In genomic region chr14:71092626-71093326, GRCm38 (mm10) we compare ENCODE assay signal across 9 mouse cellular contexts.
DNase-seq lines count a peak whose midpoint lies in the region; ATAC-seq lines count a peak whose summit lies in the region.
"Had no signal": no experiment of that assay in that cellular context is flagged by ENCODE, and none has a peak within 500 bp of the region (broad histone marks: within the 10 kb centered on the region; RNA-seq: fewer than 3 reads in every experiment).

No protein-coding gene starts in this region.

- intact Hi-C loops in gastrocnemius, postnatal 36 days (cut with DNase I) = no loop called here

- no peaks in the 10 kb centered on the region for H3K36me3 ChIP-seq in limb, embryonic 10.5 days

- no peak overlapping the region for H3K4me3 ChIP-seq in limb, embryonic 10.5 days
- H3K4me3 ChIP-seq: layer of hippocampus, adult 2 months had no signal

- peaks cover 20% of the 10 kb centered on the region for H3K4me1 ChIP-seq in limb, embryonic 10.5 days

- no peak for ATAC-seq in granulocyte monocyte progenitor cell, adult 5-6 weeks (replicated peaks; ENCODE audit: poor library complexity, severe bottlenecking)

- 60% methylated on average over 8 of the region's 8 CpGs for WGBS in limb, embryonic 10.5 days

- H3K27me3 ChIP-seq in limb, embryonic 10.5 days (ENCODE audit: low read depth, poor library complexity, severe bottlenecking) = no peaks in the 10 kb centered on the region

- DNase-seq in gastrocnemius, adult 18-20 months (ENCODE audit: low spot score) = peak; percentile 5
- no peak for DNase-seq in gastrocnemius, adult 8-10 months (ENCODE audit: low spot score in 2 of 2)
- peak; percentile 23 for DNase-seq in adrenal gland, postnatal 25 days
- DNase-seq in gastrocnemius, postnatal 36 days = peak; percentile 5 to 15
- peak; percentile 32 for DNase-seq in limb, embryonic 10.5 days (ENCODE audit: low spot score)
- no peak for DNase-seq in thymus, postnatal 10 days (ENCODE audit: low spot score in 2 of 2)
- DNase-seq in urinary bladder, adult 2 months (ENCODE audit: low spot score) = no peak

- H3K9me3 ChIP-seq in limb, embryonic 10.5 days (replicated peaks) = no peaks in the 10 kb centered on the region

- H3K27ac ChIP-seq in limb, embryonic 10.5 days = no peak overlapping the region
- H3K27ac ChIP-seq: layer of hippocampus, adult 2 months had no signal

Comparison
In these comparisons a context has a peak if more than half of its experiments do, and no peak if none do; other contexts are left out.
1. DNase-seq: peak in gastrocnemius, adult 18-20 months (single experiment), adrenal gland, postnatal 25 days (single experiment), gastrocnemius, postnatal 36 days (2 of 2) and limb, embryonic 10.5 days (single experiment); none in gastrocnemius, adult 8-10 months (0 of 2), thymus, postnatal 10 days (0 of 2) and urinary bladder, adult 2 months (single experiment).